Mouse (Mus musculus) stomach, embryonic 16.5 days (tissue): ENCODE measurements around the gene Fancf. TPM values are rescaled to one million over a fixed set of nuclear protein-coding genes. Genes with fewer than 3 reads are reported as not detected.
A peak's percentile ranks its signal among the peaks of the same experiment; 100 is the strongest.

Experiments
- ATAC-seq: fragments of 200-750 bp; cut with Nextera tagmentation; 2 replicates; pipeline ENCODE4 v1.8.0; 2017; ENCODE audit warnings: moderate number of reproducible peaks, moderate TSS enrichment; ENCODE audit not compliant: insufficient read depth, low FRiP score
- H3K27ac ChIP-seq: fragments of 300-500 bp; sonication (generic); 2 replicates; pipeline ENCODE4 v1.5.1; 2014; ENCODE audit warnings: low read length
- H3K27me3 ChIP-seq: fragments of 300-500 bp; sonication (generic); 2 replicates; pipeline ENCODE4 v1.6.1; 2014; ENCODE audit warnings: low read length, control low read depth, mixed read lengths; ENCODE audit not compliant: control insufficient read depth, insufficient read depth
- H3K36me3 ChIP-seq: fragments of 300-500 bp; sonication (generic); 2 replicates; pipeline ENCODE4 v1.6.1; 2014; ENCODE audit warnings: low read length; ENCODE audit not compliant: control insufficient read depth, insufficient read depth
- H3K4me1 ChIP-seq: fragments of 300-500 bp; sonication (generic); 2 replicates; pipeline ENCODE4 v1.6.1; 2014; ENCODE audit warnings: low read length, control low read depth, mixed read lengths; ENCODE audit not compliant: control insufficient read depth, insufficient read depth
- H3K4me2 ChIP-seq: fragments of 300-500 bp; sonication (generic); 2 replicates; pipeline ENCODE4 v1.6.1; 2014; ENCODE audit warnings: low read depth, low read length, mixed read lengths
- H3K4me3 ChIP-seq: fragments of 300-500 bp; sonication (generic); replicated peaks from 2 replicates; pipeline ENCODE4 v1.5.1; 2014; ENCODE audit warnings: mild to moderate bottlenecking, low read length
- H3K9ac ChIP-seq: fragments of 300-500 bp; sonication (generic); 2 replicates; pipeline ENCODE4 v1.6.1; 2014; ENCODE audit warnings: low read length
- H3K9me3 ChIP-seq: fragments of 300-500 bp; sonication (generic); replicated peaks from 2 replicates; pipeline ENCODE4 v1.6.1; 2016; ENCODE audit warnings: low read length, control low read depth; ENCODE audit not compliant: control insufficient read depth
- WGBS: fragments of 180-500 bp; shearing (Covaris S2); extraction: QIAGEN DNeasy Blood & Tissue Kit; methylation state at CpG from one replicate; pipeline ENCODE4 v1.1.7; 2014; 5-methylcytosine and 5-hydroxymethylcytosine counted together
- polyA plus RNA-seq: library from polyadenylated mRNA; unstranded; fragments of >200 nt; fragmentation: Nextera tagmentation; extraction: Ambion mirVana; gene quantifications from 2 replicates; pipeline ENCODE4 v1.2.1, GENCODE M21; 2015

Gene Fancf
- polyA plus RNA-seq, 1 experiment from 2014 or later, result 1.6 TPM

GRCm38 (mm10) chr7:51862842-51863241 lies 775 bp upstream of the Fancf start:
- no peaks in the 10 kb centered on the region; the same call in 1 of the 2 replicates for H3K36me3 ChIP-seq
- no peaks in the 10 kb centered on the region for H3K27me3 ChIP-seq
- H3K4me2 ChIP-seq, result peak overlapping the region; percentile 96
- WGBS, result 52% methylated on average over 3 of the region's 3 CpGs
- H3K9ac ChIP-seq, result peak overlapping the region; percentile 94
- no peaks in the 10 kb centered on the region for H3K9me3 ChIP-seq
- peaks cover 5% of the 10 kb centered on the region for H3K4me1 ChIP-seq
- ATAC-seq, result no peak
- H3K4me3 ChIP-seq, result peak overlapping the region; percentile 85
- peak overlapping the region; percentile 98; the same call in 1 of the 2 replicates for H3K27ac ChIP-seq

- peaks cover 5% of the 10 kb centered on the region for H3K4me1 ChIP-seq
- 6% methylated on average over 92 of the region's 105 CpGs for WGBS
These were observed 594 bp downstream of the Fancf start, which contains the start of gene Gas2 for GRCm38 (mm10) chr7:51861250-51862096. Gas2 (plus strand) TSS chr7:51862015.

GRCm38 (mm10) chr7:51851890-51852507 lies 10.1 kb downstream of the Fancf start:
- H3K27ac ChIP-seq, result no peak overlapping the region
- no peak overlapping the region for H3K4me3 ChIP-seq
- no peak overlapping the region for H3K9ac ChIP-seq
- WGBS, result 89% methylated on average over 5 of the region's 5 CpGs
- H3K4me1 ChIP-seq, result no peaks in the 10 kb centered on the region
- no peak overlapping the region for H3K4me2 ChIP-seq
- H3K27me3 ChIP-seq, result no peaks in the 10 kb centered on the region
- no peaks in the 10 kb centered on the region for H3K36me3 ChIP-seq
- H3K9me3 ChIP-seq, result no peaks in the 10 kb centered on the region
- no peak for ATAC-seq

More at GRCm38 (mm10) chr7:51861250-51862096, 594 bp downstream of the Fancf start, which contains the start of gene Gas2:
- peak within 1 kb of the TSS; percentile 94 for H3K9ac ChIP-seq
- H3K4me3 ChIP-seq, result peak within 1 kb of the TSS; percentile 85
- ATAC-seq, result peak; percentile 90
- peak within 1 kb of the TSS; percentile 96 for H3K4me2 ChIP-seq
- H3K27me3 ChIP-seq, result no peaks in the 10 kb centered on the region
- no peaks in the 10 kb centered on the region for H3K9me3 ChIP-seq
- H3K36me3 ChIP-seq, result no peaks in the 10 kb centered on the region; the same call in 1 of the 2 replicates
- peak within 1 kb of the TSS; percentile 98 for H3K27ac ChIP-seq

GRCm38 (mm10) chr7:51850877-51851276 lies 11.2 kb downstream of the Fancf start:
- no peak overlapping the region for H3K27ac ChIP-seq
- H3K36me3 ChIP-seq, result no peaks in the 10 kb centered on the region
- H3K9ac ChIP-seq, result no peak overlapping the region
- no peak overlapping the region for H3K4me2 ChIP-seq
- no peaks in the 10 kb centered on the region for H3K9me3 ChIP-seq
- H3K4me3 ChIP-seq, result no peak overlapping the region
- no peak for ATAC-seq
- 80% methylated on average over 6 of the region's 6 CpGs for WGBS
- no peaks in the 10 kb centered on the region for H3K4me1 ChIP-seq
- H3K27me3 ChIP-seq, result no peaks in the 10 kb centered on the region

- no peak overlapping the region for H3K4me2 ChIP-seq
- 60% methylated on average over 7 of the region's 7 CpGs for WGBS
- no peaks in the 10 kb centered on the region for H3K9me3 ChIP-seq
- H3K27me3 ChIP-seq, result no peaks in the 10 kb centered on the region
- no peak overlapping the region for H3K9ac ChIP-seq
- H3K27ac ChIP-seq, result no peak overlapping the region
- no peaks in the 10 kb centered on the region for H3K4me1 ChIP-seq
- ATAC-seq, result no peak
- H3K36me3 ChIP-seq, result no peaks in the 10 kb centered on the region
- no peak overlapping the region for H3K4me3 ChIP-seq
These were observed 21.6 kb downstream of the Fancf start for GRCm38 (mm10) chr7:51840515-51840914.

GRCm38 (mm10) chr7:51831917-51832316 lies 30.1 kb downstream of the Fancf start:
- Histone ChIP-seq H3K4me2 (peak overlapping the region; percentile 3; the same call in 1 of the 2 replicates), H3K4me1 (no peaks in the 10 kb centered on the region), H3K9me3 (no peaks in the 10 kb centered on the region), H3K4me3 (no peak overlapping the region), H3K27ac (no peak overlapping the region), H3K9ac (no peak overlapping the region), H3K36me3 (no peaks in the 10 kb centered on the region), H3K27me3 (no peaks in the 10 kb centered on the region)
- ATAC-seq, result peak; percentile 69; the same call in 1 of the 2 replicates
- 31% methylated on average over 7 of the region's 7 CpGs for WGBS

GRCm38 (mm10) chr7:51823562-51824338 lies 38.3 kb downstream of the Fancf start:
- Histone ChIP-seq H3K9me3 (no peaks in the 10 kb centered on the region), H3K4me2 (no peak overlapping the region), H3K4me1 (no peaks in the 10 kb centered on the region), H3K4me3 (no peak overlapping the region), H3K9ac (no peak overlapping the region), H3K36me3 (no peaks in the 10 kb centered on the region), H3K27me3 (no peaks in the 10 kb centered on the region), H3K27ac (no peak overlapping the region)
- WGBS, result 68% methylated on average over 7 of the region's 7 CpGs
- no peak for ATAC-seq

- H3K27me3 ChIP-seq, result no peaks in the 10 kb centered on the region
- ATAC-seq, result no peak
- WGBS, result 46% methylated on average over 2 of the region's 2 CpGs
These were observed 40.6 kb downstream of the Fancf start for GRCm38 (mm10) chr7:51821467-51821866.

More at GRCm38 (mm10) chr7:51821467-51821866, 40.6 kb downstream of the Fancf start:
- Histone ChIP-seq H3K4me1 (no peaks in the 10 kb centered on the region), H3K36me3 (no peaks in the 10 kb centered on the region), H3K27ac (no peak overlapping the region), H3K4me3 (no peak overlapping the region), H3K9me3 (no peaks in the 10 kb centered on the region), H3K4me2 (no peak overlapping the region), H3K9ac (no peak overlapping the region)
